Mouse (Mus musculus) C2C12 (cell line): Measurements from ENCODE around the gene Camta1. TPM values are rescaled to one million over a fixed set of nuclear protein-coding genes. Genes with fewer than 3 reads are reported as not detected.
A peak's percentile ranks its signal among the peaks of the same experiment; 100 is the strongest.
"Not testable (repeated sequence)": the region's sequence is repeated elsewhere in the genome, so short reads cannot be mapped to it uniquely, and the experiment has no call there.

Source experiments
- H3K27me3 ChIP-seq: one replicate; pipeline ENCODE4 v1.6.1; 2011; ENCODE audit not compliant: control insufficient read depth, insufficient read depth, insufficient read length
- H3K36me3 ChIP-seq: one replicate; pipeline ENCODE4 v1.6.1; 2011; ENCODE audit not compliant: control insufficient read depth, insufficient read depth
- H3K4me3 ChIP-seq: one replicate; pipeline ENCODE4 v1.5.1; 2011; ENCODE audit warnings: mild to moderate bottlenecking, control low read depth; ENCODE audit not compliant: poor library complexity, insufficient read depth, severe bottlenecking
- H3K79me2 ChIP-seq: one replicate; pipeline ENCODE4 v1.6.1; 2011; ENCODE audit not compliant: control insufficient read depth, insufficient read depth
- H3K79me3 ChIP-seq: one replicate; pipeline ENCODE4 v1.6.1; 2011; ENCODE audit warnings: low read depth, control low read depth
- H3ac ChIP-seq: one replicate; pipeline ENCODE3; 2011; ENCODE audit warnings: low read depth; ENCODE audit not compliant: control insufficient read depth, insufficient read length
- CEBPB ChIP-seq: IDR thresholded peaks from one replicate; pipeline ENCODE4 v1.6.1; 2011; ENCODE audit warnings: low read depth, mild to moderate bottlenecking, control low read depth, moderate library complexity
- CTCF ChIP-seq: IDR thresholded peaks from one replicate; pipeline ENCODE4 v1.5.1; 2011; ENCODE audit not compliant: control insufficient read depth, insufficient read depth, insufficient read length
- FOSL1 ChIP-seq: IDR thresholded peaks from one replicate; pipeline ENCODE4 v1.8.0; 2011; ENCODE audit warnings: mild to moderate bottlenecking, low read length; ENCODE audit not compliant: poor library complexity, insufficient read depth, severe bottlenecking
- MAX ChIP-seq: IDR thresholded peaks from one replicate; pipeline ENCODE4 v1.6.1; 2011; ENCODE audit warnings: mild to moderate bottlenecking, control low read depth
- MYOD1 ChIP-seq: IDR thresholded peaks from one replicate; pipeline ENCODE4 v1.6.1; 2011; ENCODE audit warnings: low read depth; ENCODE audit not compliant: control insufficient read depth, insufficient read length
- MYOG ChIP-seq: IDR thresholded peaks from one replicate; pipeline ENCODE4 v1.6.1; 2011; ENCODE audit not compliant: control insufficient read depth, insufficient read length; ENCODE audit errors: extremely low read depth
- USF1 ChIP-seq: IDR thresholded peaks from one replicate; pipeline ENCODE4 v1.6.1; 2011; ENCODE audit warnings: low read depth, mild to moderate bottlenecking, control low read depth, moderate library complexity
- polyA plus RNA-seq: library from polyadenylated mRNA; unstranded; fragments of >200 nt; fragmentation: generic; extraction: Trizol; gene quantifications from one replicate; pipeline ENCODE4 v1.2.1, GENCODE M21; 2012; ENCODE audit warnings: missing spikeins

Gene Camta1
- polyA plus RNA-seq, 1 experiment: 21.7 TPM

GRCm38 (mm10) chr4:150913743-150914142, 947.9 kb downstream of the Camta1 start:
- Histone ChIP-seq H3K27me3 (no peaks in the 10 kb centered on the region), H3ac (peak overlapping the region; percentile 84), H3K36me3 (no peaks in the 10 kb centered on the region), H3K79me2 (peaks cover 27% of the 10 kb centered on the region), H3K4me3 (peak overlapping the region; percentile 49), H3K79me3 (peaks cover 7% of the 10 kb centered on the region)
- no peak for TF ChIP-seq USF1
- peak; percentile 26 for TF ChIP-seq MAX

GRCm38 (mm10) chr4:150910164-150910951, 951.3 kb downstream of the Camta1 start:
- Histone ChIP-seq H3K79me3 (peaks cover 18% of the 10 kb centered on the region), H3K79me2 (peaks cover 48% of the 10 kb centered on the region), H3ac (no peak overlapping the region), H3K36me3 (peaks cover 6% of the 10 kb centered on the region), H3K4me3 (no peak overlapping the region), H3K27me3 (no peaks in the 10 kb centered on the region)
- TF ChIP-seq MYOD1 (no peak), MAX (no peak), MYOG (no peak), CTCF (no peak), FOSL1 (no peak), USF1 (no peak), CEBPB (no peak)

- Histone ChIP-seq H3K79me3 (peaks cover 18% of the 10 kb centered on the region), H3ac (peak overlapping the region; percentile 90), H3K4me3 (peak overlapping the region; percentile 83), H3K36me3 (peaks cover 11% of the 10 kb centered on the region), H3K27me3 (no peaks in the 10 kb centered on the region), H3K79me2 (peaks cover 40% of the 10 kb centered on the region)
- no peak for TF ChIP-seq MYOG
- TF ChIP-seq FOSL1: no peak
- TF ChIP-seq CTCF: no peak
- no peak for TF ChIP-seq CEBPB
- TF ChIP-seq USF1: no peak
- no peak for TF ChIP-seq MYOD1
- TF ChIP-seq MAX: no peak
These were observed 952.1 kb downstream of the Camta1 start for GRCm38 (mm10) chr4:150909451-150910156.

GRCm38 (mm10) chr4:150908512-150908911, 953.2 kb downstream of the Camta1 start:
- peaks cover 17% of the 10 kb centered on the region for H3K36me3 ChIP-seq
- H3K79me3 ChIP-seq: peaks cover 15% of the 10 kb centered on the region
- H3K4me3 ChIP-seq, H3ac ChIP-seq, H3K27me3 ChIP-seq: not testable (repeated sequence)
- H3K79me2 ChIP-seq: peaks cover 34% of the 10 kb centered on the region

- no peaks in the 10 kb centered on the region for H3K27me3 ChIP-seq
- H3K36me3 ChIP-seq: peaks cover 29% of the 10 kb centered on the region
- peaks cover 32% of the 10 kb centered on the region for H3K79me2 ChIP-seq
These were observed 954.6 kb downstream of the Camta1 start for GRCm38 (mm10) chr4:150907099-150907498.

GRCm38 (mm10) chr4:150903091-150903742, 958.5 kb downstream of the Camta1 start:
- no peak overlapping the region for H3ac ChIP-seq
- peaks cover 5% of the 10 kb centered on the region for H3K79me3 ChIP-seq
- H3K36me3 ChIP-seq: peaks cover 51% of the 10 kb centered on the region
- no peak overlapping the region for H3K4me3 ChIP-seq
- TF ChIP-seq CTCF: no peak
- no peak for TF ChIP-seq CEBPB
- TF ChIP-seq MAX: no peak
- no peak for TF ChIP-seq USF1
- TF ChIP-seq FOSL1: no peak
- no peak for TF ChIP-seq MYOG
- no peak for TF ChIP-seq MYOD1
- peaks cover 18% of the 10 kb centered on the region for H3K79me2 ChIP-seq
- no peaks in the 10 kb centered on the region for H3K27me3 ChIP-seq

More at GRCm38 (mm10) chr4:150907099-150907498, 954.6 kb downstream of the Camta1 start:
- Histone ChIP-seq H3K4me3 (no peak overlapping the region), H3ac (no peak overlapping the region), H3K79me3 (peaks cover 15% of the 10 kb centered on the region)
- TF ChIP-seq MAX: no peak
